Mouse (Mus musculus) thymus, adult 2 months (tissue): ENCODE measurements around the gene Wdfy3.

Experiments used
- CTCF ChIP-seq: fragments of 200-500 bp; IDR thresholded peaks from 2 replicates; pipeline ENCODE4 v1.5.1; 2012; ENCODE audit warnings: mild to moderate bottlenecking, control low read depth, low read length, moderate library complexity, borderline replicate concordance; ENCODE audit not compliant: control insufficient read depth, poor library complexity, insufficient read depth; ENCODE audit errors: extremely low read depth
- POLR2A ChIP-seq: fragments of 200-500 bp; IDR thresholded peaks from 2 replicates; pipeline ENCODE4 v1.6.1; 2012; ENCODE audit warnings: mild to moderate bottlenecking, low read length, control low read depth, moderate library complexity; ENCODE audit not compliant: control insufficient read depth, poor library complexity, insufficient read depth; ENCODE audit errors: extremely low read depth

GRCm38 (mm10) chr5:101789770-101790169, 280.0 kb downstream of the Wdfy3 start:
- no peak for TF ChIP-seq CTCF
- no peak for TF ChIP-seq POLR2A
